Mouse (Mus musculus): ENCODE measurements around the gene Dvl1. TPM values are rescaled to one million over a fixed set of nuclear protein-coding genes. Genes with fewer than 3 reads are reported as not detected.
A peak's percentile ranks its signal among the peaks of the same experiment; 100 is the strongest.

Gene Dvl1
- polyA plus RNA-seq, 1 experiment: 135 TPM

- Histone ChIP-seq H3K27ac (ENCODE audit: control insufficient read depth, insufficient read depth, low read depth, low read length) (no peak overlapping the region), H3K27me3 (ENCODE audit: control insufficient read depth, insufficient read depth, low read length) (no peaks in the 10 kb centered on the region), H3K4me1 (ENCODE audit: control insufficient read depth, insufficient read depth, low read length) (no peaks in the 10 kb centered on the region), H3K36me3 (ENCODE audit: control insufficient read depth, insufficient read depth, low read length) (no peaks in the 10 kb centered on the region; the same call in none of the 2 replicates), H3K4me3 (ENCODE audit: control insufficient read depth, low read depth, low read length) (no peak overlapping the region)
- TF ChIP-seq POLR2A (IDR thresholded peaks at IDR 0.05; ENCODE audit: control insufficient read depth, low read depth, low read length) (no peak), CTCF (IDR thresholded peaks at IDR 0.05; ENCODE audit: control insufficient read depth, insufficient read depth, insufficient replicate concordance, low read depth, low read length) (no peak)
Measured at GRCm38 (mm10) chr4:155856881-155857280, 9.7 kb downstream of the Dvl1 start.

- Histone ChIP-seq H3K27me3 (ENCODE audit: control insufficient read depth, insufficient read depth, low read length) (no peaks in the 10 kb centered on the region), H3K27ac (ENCODE audit: control insufficient read depth, insufficient read depth, low read depth, low read length) (no peak overlapping the region), H3K36me3 (ENCODE audit: control insufficient read depth, insufficient read depth, low read length) (no peaks in the 10 kb centered on the region; the same call in none of the 2 replicates), H3K4me3 (ENCODE audit: control insufficient read depth, low read depth, low read length) (no peak overlapping the region), H3K4me1 (ENCODE audit: control insufficient read depth, insufficient read depth, low read length) (no peaks in the 10 kb centered on the region)
- TF ChIP-seq POLR2A (IDR thresholded peaks at IDR 0.05; ENCODE audit: control insufficient read depth, low read depth, low read length) (no peak), CTCF (IDR thresholded peaks at IDR 0.05; ENCODE audit: control insufficient read depth, insufficient read depth, insufficient replicate concordance, low read depth, low read length) (no peak)
Measured at GRCm38 (mm10) chr4:155859318-155859717, 12.1 kb downstream of the Dvl1 start.

GRCm38 (mm10) chr4:155861787-155862186 lies 14.6 kb downstream of the Dvl1 start:
- Histone ChIP-seq H3K4me1 (ENCODE audit: control insufficient read depth, insufficient read depth, low read length) (peaks cover 3% of the 10 kb centered on the region; the same call in 1 of the 2 replicates), H3K36me3 (ENCODE audit: control insufficient read depth, insufficient read depth, low read length) (no peaks in the 10 kb centered on the region; the same call in none of the 2 replicates), H3K27ac (ENCODE audit: control insufficient read depth, insufficient read depth, low read depth, low read length) (no peak overlapping the region), H3K4me3 (ENCODE audit: control insufficient read depth, low read depth, low read length) (no peak overlapping the region), H3K27me3 (ENCODE audit: control insufficient read depth, insufficient read depth, low read length) (no peaks in the 10 kb centered on the region)
- TF ChIP-seq POLR2A (IDR thresholded peaks at IDR 0.05; ENCODE audit: control insufficient read depth, low read depth, low read length): no peak
- TF ChIP-seq CTCF (IDR thresholded peaks at IDR 0.05; ENCODE audit: control insufficient read depth, insufficient read depth, insufficient replicate concordance, low read depth, low read length): no peak

GRCm38 (mm10) chr4:155863001-155863400 lies 15.8 kb downstream of the Dvl1 start, which contains the start of gene Tas1r3:
Gene Tas1r3, minus strand, starts transcription at chr4:155863362.
- Histone ChIP-seq H3K27ac (ENCODE audit: control insufficient read depth, insufficient read depth, low read depth, low read length) (no peak within 1 kb of the TSS), H3K36me3 (ENCODE audit: control insufficient read depth, insufficient read depth, low read length) (no peaks in the 10 kb centered on the region; the same call in 1 of the 2 replicates), H3K4me3 (ENCODE audit: control insufficient read depth, low read depth, low read length) (no peak within 1 kb of the TSS), H3K27me3 (ENCODE audit: control insufficient read depth, insufficient read depth, low read length) (no peaks in the 10 kb centered on the region), H3K4me1 (ENCODE audit: control insufficient read depth, insufficient read depth, low read length) (peaks cover 3% of the 10 kb centered on the region; the same call in 1 of the 2 replicates)
- no peak for TF ChIP-seq CTCF (IDR thresholded peaks at IDR 0.05; ENCODE audit: control insufficient read depth, insufficient read depth, insufficient replicate concordance, low read depth, low read length)
- TF ChIP-seq POLR2A (IDR thresholded peaks at IDR 0.05; ENCODE audit: control insufficient read depth, low read depth, low read length): no peak

GRCm38 (mm10) chr4:155868614-155869298 lies 21.6 kb downstream of the Dvl1 start:
- peak overlapping the region; percentile 94 for H3K4me3 ChIP-seq (ENCODE audit: control insufficient read depth, low read depth, low read length)
- no peaks in the 10 kb centered on the region for H3K36me3 ChIP-seq (ENCODE audit: control insufficient read depth, insufficient read depth, low read length)
- TF ChIP-seq POLR2A (IDR thresholded peaks at IDR 0.05; ENCODE audit: control insufficient read depth, low read depth, low read length): no peak
- H3K27ac ChIP-seq (ENCODE audit: control insufficient read depth, insufficient read depth, low read depth, low read length): peak overlapping the region; percentile 86
- H3K27me3 ChIP-seq (ENCODE audit: control insufficient read depth, insufficient read depth, low read length): no peaks in the 10 kb centered on the region
- peaks cover 12% of the 10 kb centered on the region for H3K4me1 ChIP-seq (ENCODE audit: control insufficient read depth, insufficient read depth, low read length)

GRCm38 (mm10) chr4:155869317-155870033 lies 22.3 kb downstream of the Dvl1 start, which contains the start of the genes Cptp and Ints11:
Gene Cptp, minus strand, starts transcription at chr4:155869440.
Gene Ints11, plus strand, starts transcription at chr4:155869546.
- H3K27ac ChIP-seq (ENCODE audit: control insufficient read depth, insufficient read depth, low read depth, low read length): peak within 1 kb of the TSS; percentile 86
- no peaks in the 10 kb centered on the region for H3K36me3 ChIP-seq (ENCODE audit: control insufficient read depth, insufficient read depth, low read length)
- TF ChIP-seq CTCF (IDR thresholded peaks at IDR 0.05; ENCODE audit: control insufficient read depth, insufficient read depth, insufficient replicate concordance, low read depth, low read length) (no peak), POLR2A (IDR thresholded peaks at IDR 0.05; ENCODE audit: control insufficient read depth, low read depth, low read length) (peak; percentile 62)
- H3K27me3 ChIP-seq (ENCODE audit: control insufficient read depth, insufficient read depth, low read length): no peaks in the 10 kb centered on the region
- H3K4me1 ChIP-seq (ENCODE audit: control insufficient read depth, insufficient read depth, low read length): peaks cover 12% of the 10 kb centered on the region
- peak within 1 kb of the TSS; percentile 94 for H3K4me3 ChIP-seq (ENCODE audit: control insufficient read depth, low read depth, low read length)

GRCm38 (mm10) chr4:155871404-155871803 lies 24.2 kb downstream of the Dvl1 start:
- no peak overlapping the region for H3K4me3 ChIP-seq (ENCODE audit: control insufficient read depth, low read depth, low read length)
- no peaks in the 10 kb centered on the region for H3K27me3 ChIP-seq (ENCODE audit: control insufficient read depth, insufficient read depth, low read length)
- H3K4me1 ChIP-seq (ENCODE audit: control insufficient read depth, insufficient read depth, low read length): peaks cover 9% of the 10 kb centered on the region
- H3K36me3 ChIP-seq (ENCODE audit: control insufficient read depth, insufficient read depth, low read length): no peaks in the 10 kb centered on the region; the same call in 1 of the 2 replicates
- no peak overlapping the region for H3K27ac ChIP-seq (ENCODE audit: control insufficient read depth, insufficient read depth, low read depth, low read length)
- TF ChIP-seq CTCF (IDR thresholded peaks at IDR 0.05; ENCODE audit: control insufficient read depth, insufficient read depth, insufficient replicate concordance, low read depth, low read length) (no peak), POLR2A (IDR thresholded peaks at IDR 0.05; ENCODE audit: control insufficient read depth, low read depth, low read length) (no peak)

All from testis, adult 2 months (tissue).